Mouse (Mus musculus) embryonic facial prominence, embryonic 14.5 days (tissue): ENCODE data around the gene Astn1. TPM values are rescaled to one million over a fixed set of nuclear protein-coding genes. Genes with fewer than 3 reads are reported as not detected.

Source experiments
- ATAC-seq: fragments of 200-750 bp; cut with Nextera tagmentation; 2 replicates; pipeline ENCODE4 v1.8.0; 2017; ENCODE audit warnings: low read depth, moderate number of reproducible peaks, moderate TSS enrichment
- DNase-seq: peaks from one replicate; pipeline ENCODE4 v3.0.0-alpha.2; 2015; ENCODE audit warnings: low spot score
- H3K27ac ChIP-seq: fragments of 300-500 bp; sonication (generic); replicated peaks from 2 replicates; pipeline ENCODE4 v1.5.1; 2014; ENCODE audit warnings: low read depth, mild to moderate bottlenecking, low read length, moderate library complexity
- H3K27me3 ChIP-seq: fragments of 300-500 bp; sonication (generic); replicated peaks from 2 replicates; pipeline ENCODE4 v1.6.1; 2014; ENCODE audit warnings: low read length; ENCODE audit not compliant: control insufficient read depth, insufficient read depth
- H3K36me3 ChIP-seq: fragments of 300-500 bp; sonication (generic); 2 replicates; pipeline ENCODE4 v1.6.1; 2014; ENCODE audit warnings: low read length, mixed read lengths; ENCODE audit not compliant: control insufficient read depth, insufficient read depth
- H3K4me1 ChIP-seq: fragments of 300-500 bp; sonication (generic); 2 replicates; pipeline ENCODE4 v1.6.1; 2014; ENCODE audit warnings: antibody characterized with exemption, low read length; ENCODE audit not compliant: control insufficient read depth, insufficient read depth
- H3K4me2 ChIP-seq: fragments of 300-500 bp; sonication (generic); 2 replicates; pipeline ENCODE4 v1.6.1; 2014; ENCODE audit warnings: low read depth, mild to moderate bottlenecking, low read length, moderate library complexity, mixed read lengths
- H3K4me3 ChIP-seq: fragments of 300-500 bp; sonication (generic); 2 replicates; pipeline ENCODE4 v1.5.1; 2014; ENCODE audit warnings: low read depth, mild to moderate bottlenecking, low read length
- H3K9ac ChIP-seq: fragments of 300-500 bp; sonication (generic); 2 replicates; pipeline ENCODE4 v1.6.1; 2014; ENCODE audit warnings: low read depth, mild to moderate bottlenecking, low read length, moderate library complexity, mixed read lengths
- H3K9me3 ChIP-seq: fragments of 300-500 bp; sonication (generic); 2 replicates; pipeline ENCODE4 v1.6.1; 2016; ENCODE audit warnings: low read length; ENCODE audit not compliant: control insufficient read depth
- WGBS: fragments of 180-500 bp; shearing (Covaris S2); extraction: QIAGEN DNeasy Blood & Tissue Kit; methylation state at CpG from one replicate; pipeline ENCODE4 v1.1.7; 2014; 5-methylcytosine and 5-hydroxymethylcytosine counted together
- polyA plus RNA-seq: library from polyadenylated mRNA; unstranded; fragments of >200 nt; fragmentation: Nextera tagmentation; extraction: Ambion mirVana; gene quantifications from 2 replicates; pipeline ENCODE4 v1.2.1, GENCODE M21; 2014

The Astn1 gene
- polyA plus RNA-seq, 1 experiment from 2014 or later, result 3.5 TPM

DNA sequence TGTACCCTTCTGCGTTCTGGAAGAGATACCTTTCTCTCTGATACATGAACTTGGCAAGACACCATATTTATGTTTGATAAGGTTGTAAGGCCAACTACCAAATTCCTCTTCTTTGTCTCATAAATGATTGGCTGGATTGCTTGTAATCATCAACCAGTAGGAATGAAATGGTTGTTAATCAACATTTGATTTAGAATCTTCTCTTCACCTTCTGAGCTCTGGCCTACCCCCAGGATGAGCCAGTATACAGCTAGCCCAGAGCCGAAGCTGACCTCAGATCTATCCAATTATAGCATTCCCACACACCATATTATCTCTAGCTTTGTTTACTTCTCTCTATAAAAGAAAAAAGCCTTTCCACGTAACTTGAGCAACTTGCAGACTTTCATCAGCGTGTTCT, 270.9 kb downstream of the Astn1 start:
- 73% methylated on average over 4 of the region's 4 CpGs for WGBS
- no peaks in the 10 kb centered on the region for H3K27me3 ChIP-seq
- no peak for ATAC-seq
- H3K4me1 ChIP-seq, result no peaks in the 10 kb centered on the region
- H3K9me3 ChIP-seq, result no peaks in the 10 kb centered on the region
- DNase-seq, result no peak
- no peak overlapping the region for H3K4me3 ChIP-seq
- H3K9ac ChIP-seq, result no peak overlapping the region
- H3K36me3 ChIP-seq, result no peaks in the 10 kb centered on the region
- no peak overlapping the region for H3K27ac ChIP-seq
- H3K4me2 ChIP-seq, result no peak overlapping the region

DNA sequence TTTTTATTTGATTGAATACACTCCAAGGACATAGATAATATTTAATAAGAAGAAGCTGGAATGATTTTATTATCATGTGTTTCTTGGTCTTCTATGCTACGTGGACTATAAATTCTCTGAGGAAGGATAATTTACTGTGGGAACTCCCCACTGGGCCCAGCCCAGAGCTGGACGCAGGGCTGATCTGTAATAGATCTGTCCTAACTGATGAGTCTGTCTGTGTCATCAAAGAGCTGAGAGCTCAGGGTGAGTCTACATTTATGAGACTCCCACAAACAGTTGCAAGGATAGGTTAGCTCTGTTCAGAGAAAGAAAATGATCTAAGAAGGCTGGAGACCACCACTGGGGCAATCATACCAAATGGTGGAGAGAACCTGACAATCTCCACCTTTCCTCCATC, 271.4 kb downstream of the Astn1 start:
- Histone ChIP-seq H3K27ac (no peak overlapping the region), H3K27me3 (no peaks in the 10 kb centered on the region), H3K4me1 (no peaks in the 10 kb centered on the region), H3K9me3 (no peaks in the 10 kb centered on the region), H3K36me3 (no peaks in the 10 kb centered on the region), H3K9ac (no peak overlapping the region), H3K4me2 (no peak overlapping the region), H3K4me3 (no peak overlapping the region)
- WGBS, result 72% methylated on average over 2 of the region's 2 CpGs
- ATAC-seq, result no peak
- DNase-seq, result no peak

GRCm38 (mm10) chr1:158641306-158641705, 279.2 kb downstream of the Astn1 start:
- Histone ChIP-seq H3K9me3 (no peaks in the 10 kb centered on the region), H3K27ac (no peak overlapping the region), H3K27me3 (no peaks in the 10 kb centered on the region), H3K4me1 (no peaks in the 10 kb centered on the region), H3K9ac (no peak overlapping the region), H3K4me2 (no peak overlapping the region), H3K36me3 (no peaks in the 10 kb centered on the region), H3K4me3 (no peak overlapping the region)
- WGBS, result 76% methylated on average over 2 of the region's 2 CpGs
- no peak for DNase-seq
- ATAC-seq, result no peak

GRCm38 (mm10) chr1:158642247-158642646, 280.2 kb downstream of the Astn1 start:
- Histone ChIP-seq H3K27me3 (no peaks in the 10 kb centered on the region), H3K9ac (no peak overlapping the region), H3K36me3 (no peaks in the 10 kb centered on the region), H3K4me1 (no peaks in the 10 kb centered on the region), H3K9me3 (no peaks in the 10 kb centered on the region), H3K4me3 (no peak overlapping the region), H3K4me2 (no peak overlapping the region), H3K27ac (no peak overlapping the region)
- ATAC-seq (no peak), DNase-seq (no peak)

- ATAC-seq (no peak), DNase-seq (no peak)
- no peaks in the 10 kb centered on the region for H3K9me3 ChIP-seq
- H3K27ac ChIP-seq, result no peak overlapping the region
- no peaks in the 10 kb centered on the region for H3K4me1 ChIP-seq
- H3K9ac ChIP-seq, result no peak overlapping the region
- H3K36me3 ChIP-seq, result no peaks in the 10 kb centered on the region
- H3K4me3 ChIP-seq, result no peak overlapping the region
- 77% methylated on average over 2 of the region's 2 CpGs for WGBS
- no peak overlapping the region for H3K4me2 ChIP-seq
- H3K27me3 ChIP-seq, result no peaks in the 10 kb centered on the region
Measured at GRCm38 (mm10) chr1:158652799-158653198, 290.7 kb downstream of the Astn1 start.

- Histone ChIP-seq H3K36me3 (no peaks in the 10 kb centered on the region), H3K4me2 (no peak overlapping the region), H3K9ac (no peak overlapping the region), H3K27ac (no peak overlapping the region), H3K4me3 (no peak overlapping the region), H3K9me3 (no peaks in the 10 kb centered on the region), H3K27me3 (no peaks in the 10 kb centered on the region), H3K4me1 (no peaks in the 10 kb centered on the region)
- 24% methylated on average over 4 of the region's 4 CpGs for WGBS
- ATAC-seq, result peak; percentile 67; the same call in 1 of the 2 replicates
- peak; percentile 85 for DNase-seq
Measured at GRCm38 (mm10) chr1:158653808-158654520, 291.9 kb downstream of the Astn1 start.

DNA sequence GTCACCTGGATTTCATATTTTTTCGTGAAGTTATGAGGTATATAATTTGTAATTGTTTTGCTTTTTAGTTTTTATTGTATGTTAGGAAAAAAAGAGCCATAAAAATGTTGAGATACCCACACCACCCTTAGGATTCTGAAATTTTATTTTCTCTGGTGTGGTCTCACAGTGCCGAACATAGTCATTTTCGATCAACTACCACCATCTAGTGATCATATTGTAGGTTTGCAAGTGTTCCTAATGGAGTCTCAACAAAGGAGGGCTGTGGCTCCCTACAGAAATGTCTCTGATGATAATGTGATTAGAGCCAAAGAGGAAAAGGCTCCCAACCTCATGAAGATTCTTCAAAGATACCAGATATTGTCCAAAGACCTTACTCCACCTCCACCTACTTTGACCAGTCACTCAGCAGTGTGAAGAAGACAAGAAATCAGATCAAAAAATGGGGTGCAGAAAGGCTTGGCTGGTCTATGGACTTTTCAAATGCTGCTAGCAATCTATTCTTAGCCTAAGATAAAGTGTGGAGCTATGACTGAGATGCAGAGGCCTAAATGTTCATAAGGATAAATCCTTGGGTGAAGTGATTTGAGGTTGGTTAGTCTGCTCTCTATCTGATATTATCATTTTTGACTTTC, 292.6 kb downstream of the Astn1 start:
- peak; percentile 93 for ATAC-seq

DNA sequence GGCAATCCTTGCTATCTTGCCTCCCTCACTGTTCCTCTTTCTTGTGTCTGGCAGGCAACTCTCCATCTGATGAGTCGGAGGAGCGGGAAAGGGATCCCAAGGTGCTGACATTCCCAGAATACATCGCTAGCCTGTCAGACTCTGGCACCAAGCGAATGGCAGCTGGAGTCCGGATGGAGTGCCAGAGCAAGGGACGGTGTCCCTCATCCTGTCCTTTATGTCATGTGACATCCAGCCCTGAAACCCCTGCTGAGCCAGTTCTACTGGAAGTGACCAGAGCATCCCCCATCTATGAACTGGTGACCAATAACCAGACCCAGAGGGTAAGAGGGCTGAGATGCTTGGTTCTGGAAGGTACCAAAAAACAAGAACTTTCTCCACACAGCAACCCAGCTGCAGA, 294.9 kb downstream of the Astn1 start:
- DNase-seq, result no peak
- H3K9ac ChIP-seq, result no peak overlapping the region
- no peak overlapping the region for H3K27ac ChIP-seq
- H3K4me2 ChIP-seq, result no peak overlapping the region
- no peaks in the 10 kb centered on the region for H3K36me3 ChIP-seq
- H3K9me3 ChIP-seq, result no peaks in the 10 kb centered on the region
- no peaks in the 10 kb centered on the region for H3K27me3 ChIP-seq
- H3K4me1 ChIP-seq, result no peaks in the 10 kb centered on the region
- H3K4me3 ChIP-seq, result no peak overlapping the region
- no peak for ATAC-seq
- 91% methylated on average over 6 of the region's 6 CpGs for WGBS

More for the DNA sequence above, 292.6 kb downstream of the Astn1 start:
- H3K4me2 ChIP-seq, result no peak overlapping the region
- DNase-seq, result peak; percentile 64
- no peak overlapping the region for H3K27ac ChIP-seq
- no peaks in the 10 kb centered on the region for H3K9me3 ChIP-seq
- H3K9ac ChIP-seq, result no peak overlapping the region
- H3K36me3 ChIP-seq, result no peaks in the 10 kb centered on the region
- H3K4me3 ChIP-seq, result no peak overlapping the region
- 34% methylated on average over 3 of the region's 3 CpGs for WGBS
- H3K27me3 ChIP-seq, result no peaks in the 10 kb centered on the region
- no peaks in the 10 kb centered on the region for H3K4me1 ChIP-seq

DNA sequence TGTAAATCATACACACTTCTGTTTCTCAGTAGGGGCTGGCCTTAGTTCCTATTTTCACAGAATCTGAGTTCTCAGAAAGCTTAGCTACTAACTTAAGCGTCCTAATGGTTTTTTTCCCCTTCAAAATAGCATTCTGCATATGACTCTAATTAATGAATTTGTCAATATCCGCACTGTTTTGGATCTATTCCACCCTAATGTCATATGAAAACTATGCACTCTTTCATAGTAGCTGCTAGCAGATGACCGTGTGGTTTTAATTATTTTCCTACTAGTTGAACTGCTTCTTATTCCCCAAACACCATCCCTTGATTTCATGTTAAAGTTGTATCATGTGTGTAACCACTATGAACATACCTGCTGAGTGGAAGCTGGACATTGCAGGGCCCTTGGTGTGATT, 303.9 kb downstream of the Astn1 start:
- Histone ChIP-seq H3K9me3 (no peaks in the 10 kb centered on the region), H3K4me3 (no peak overlapping the region), H3K36me3 (no peaks in the 10 kb centered on the region), H3K27me3 (no peaks in the 10 kb centered on the region), H3K27ac (no peak overlapping the region), H3K9ac (no peak overlapping the region), H3K4me1 (no peaks in the 10 kb centered on the region), H3K4me2 (no peak overlapping the region)
- 34% methylated on average over 3 of the region's 3 CpGs for WGBS
- ATAC-seq (no peak), DNase-seq (peak; percentile 73)
